Mouse (Mus musculus): ENCODE results near the gene Arhgap29. TPM values are rescaled to one million over a fixed set of nuclear protein-coding genes. Genes with fewer than 3 reads are reported as not detected.

Gene Arhgap29
- total RNA-seq, 1 experiment from 2014 or later: 6.9 TPM

GRCm38 (mm10) chr3:121937036-121937435 is 15.3 kb upstream of the Arhgap29 start:
- no peak for ATAC-seq (replicated peaks in 1 of 2; ENCODE audit: insufficient read depth in 1 of 2, low FRiP score in 2 of 2, low TSS enrichment in 1 of 2, low read depth in 1 of 2, poor library complexity in 2 of 2, severe bottlenecking in 2 of 2)

GRCm38 (mm10) chr3:121939658-121940057 is 12.7 kb upstream of the Arhgap29 start:
- no peak for ATAC-seq (replicated peaks in 1 of 2; ENCODE audit: insufficient read depth in 1 of 2, low FRiP score in 2 of 2, low TSS enrichment in 1 of 2, low read depth in 1 of 2, poor library complexity in 2 of 2, severe bottlenecking in 2 of 2)

GRCm38 (mm10) chr3:121940094-121940889 is 12.0 kb upstream of the Arhgap29 start:
- no peak for ATAC-seq (replicated peaks in 1 of 2; ENCODE audit: insufficient read depth in 1 of 2, low FRiP score in 2 of 2, low TSS enrichment in 1 of 2, low read depth in 1 of 2, poor library complexity in 2 of 2, severe bottlenecking in 2 of 2)

- ATAC-seq (replicated peaks in 1 of 2; ENCODE audit: insufficient read depth in 1 of 2, low FRiP score in 2 of 2, low TSS enrichment in 1 of 2, low read depth in 1 of 2, poor library complexity in 2 of 2, severe bottlenecking in 2 of 2): no peak
Measured at GRCm38 (mm10) chr3:121941204-121941745, 11.1 kb upstream of the Arhgap29 start.

GRCm38 (mm10) chr3:121945957-121946356 is 6.4 kb upstream of the Arhgap29 start:
- ATAC-seq (replicated peaks in 1 of 2; ENCODE audit: insufficient read depth in 1 of 2, low FRiP score in 2 of 2, low TSS enrichment in 1 of 2, low read depth in 1 of 2, poor library complexity in 2 of 2, severe bottlenecking in 2 of 2): no peak

GRCm38 (mm10) chr3:121946765-121947164 is 5.6 kb upstream of the Arhgap29 start:
- no peak for ATAC-seq (replicated peaks in 1 of 2; ENCODE audit: insufficient read depth in 1 of 2, low FRiP score in 2 of 2, low TSS enrichment in 1 of 2, low read depth in 1 of 2, poor library complexity in 2 of 2, severe bottlenecking in 2 of 2)

- ATAC-seq (replicated peaks in 1 of 2; ENCODE audit: insufficient read depth in 1 of 2, low FRiP score in 2 of 2, low TSS enrichment in 1 of 2, low read depth in 1 of 2, poor library complexity in 2 of 2, severe bottlenecking in 2 of 2): no peak
Measured at GRCm38 (mm10) chr3:121950139-121950538, 2.2 kb upstream of the Arhgap29 start.

GRCm38 (mm10) chr3:121951116-121951515 is 1.2 kb upstream of the Arhgap29 start:
- no peak for ATAC-seq (replicated peaks in 1 of 2; ENCODE audit: insufficient read depth in 1 of 2, low FRiP score in 2 of 2, low TSS enrichment in 1 of 2, low read depth in 1 of 2, poor library complexity in 2 of 2, severe bottlenecking in 2 of 2)

- ATAC-seq (replicated peaks in 1 of 2; ENCODE audit: insufficient read depth in 1 of 2, low FRiP score in 2 of 2, low TSS enrichment in 1 of 2, low read depth in 1 of 2, poor library complexity in 2 of 2, severe bottlenecking in 2 of 2): peak; percentile 87 to 96
Measured at GRCm38 (mm10) chr3:121953049-121953432, 700 bp downstream of the Arhgap29 start.

- ATAC-seq (replicated peaks in 1 of 2; ENCODE audit: insufficient read depth in 1 of 2, low FRiP score in 2 of 2, low TSS enrichment in 1 of 2, low read depth in 1 of 2, poor library complexity in 2 of 2, severe bottlenecking in 2 of 2): 0 out of 4 replicates have a peak, but pooled peaks of 1 of the 2 experiments have one; percentile 17
Measured at GRCm38 (mm10) chr3:121953433-121954161, 1.3 kb downstream of the Arhgap29 start.

GRCm38 (mm10) chr3:121954421-121954820 is 2.1 kb downstream of the Arhgap29 start:
- no peak for ATAC-seq (replicated peaks in 1 of 2; ENCODE audit: insufficient read depth in 1 of 2, low FRiP score in 2 of 2, low TSS enrichment in 1 of 2, low read depth in 1 of 2, poor library complexity in 2 of 2, severe bottlenecking in 2 of 2)

GRCm38 (mm10) chr3:121955527-121955926 is 3.2 kb downstream of the Arhgap29 start:
- ATAC-seq (replicated peaks in 1 of 2; ENCODE audit: insufficient read depth in 1 of 2, low FRiP score in 2 of 2, low TSS enrichment in 1 of 2, low read depth in 1 of 2, poor library complexity in 2 of 2, severe bottlenecking in 2 of 2): no peak

- ATAC-seq (replicated peaks in 1 of 2; ENCODE audit: insufficient read depth in 1 of 2, low FRiP score in 2 of 2, low TSS enrichment in 1 of 2, low read depth in 1 of 2, poor library complexity in 2 of 2, severe bottlenecking in 2 of 2): no peak
Measured at GRCm38 (mm10) chr3:121956789-121957188, 4.4 kb downstream of the Arhgap29 start.

- no peak for ATAC-seq (replicated peaks in 1 of 2; ENCODE audit: insufficient read depth in 1 of 2, low FRiP score in 2 of 2, low TSS enrichment in 1 of 2, low read depth in 1 of 2, poor library complexity in 2 of 2, severe bottlenecking in 2 of 2)
Measured at GRCm38 (mm10) chr3:121957606-121958344, 5.4 kb downstream of the Arhgap29 start.

- peak; percentile 35 to 55; a peak in 2 of 4 replicates for ATAC-seq (replicated peaks in 1 of 2; ENCODE audit: insufficient read depth in 1 of 2, low FRiP score in 2 of 2, low TSS enrichment in 1 of 2, low read depth in 1 of 2, poor library complexity in 2 of 2, severe bottlenecking in 2 of 2)
Measured at GRCm38 (mm10) chr3:121964173-121964572, 11.8 kb downstream of the Arhgap29 start.

- peak; percentile 98 to 99 for ATAC-seq (replicated peaks in 1 of 2; ENCODE audit: insufficient read depth in 1 of 2, low FRiP score in 2 of 2, low TSS enrichment in 1 of 2, low read depth in 1 of 2, poor library complexity in 2 of 2, severe bottlenecking in 2 of 2)
Measured at GRCm38 (mm10) chr3:121967681-121968476, 15.5 kb downstream of the Arhgap29 start.

- no peak for ATAC-seq (replicated peaks in 1 of 2; ENCODE audit: insufficient read depth in 1 of 2, low FRiP score in 2 of 2, low TSS enrichment in 1 of 2, low read depth in 1 of 2, poor library complexity in 2 of 2, severe bottlenecking in 2 of 2)
Measured at GRCm38 (mm10) chr3:121968621-121969020, 16.3 kb downstream of the Arhgap29 start.

Measured in hematopoietic stem cell, adult 5-6 weeks (primary cell).